Mouse (Mus musculus): ENCODE data around the gene Pcyt1a. TPM values are rescaled to one million over a fixed set of nuclear protein-coding genes. Genes with fewer than 3 reads are reported as not detected.

The Pcyt1a gene
- 79.9 and 83.0 TPM in 2 replicates for polyA plus RNA-seq (2015; fragmentation: Nextera tagmentation; extraction: Ambion mirVana)

- Histone ChIP-seq H3K27me3 (replicated peaks; ENCODE audit: control insufficient read depth, insufficient read depth, low read length) (no peaks in the 10 kb centered on the region), H3K4me3 (ENCODE audit: low read length) (peak within 1 kb of the TSS; percentile 81)
- under 1% methylated on average over 54 of the region's 54 CpGs for WGBS
Measured at GRCm38 (mm10) chr16:32430474-32431046, at the start of gene Pcyt1a. TSS of gene Pcyt1a (plus strand) at chr16:32430921.

GRCm38 (mm10) chr16:32382901-32383300 lies 47.8 kb upstream of the Pcyt1a start:
- Histone ChIP-seq H3K27ac (ENCODE audit: low read length) (no peak overlapping the region), H3K9me3 (ENCODE audit: control insufficient read depth, low read length) (no peaks in the 10 kb centered on the region), H3K27me3 (replicated peaks; ENCODE audit: control insufficient read depth, insufficient read depth, low read length) (no peaks in the 10 kb centered on the region), H3K4me3 (ENCODE audit: low read length) (no peak overlapping the region), H3K36me3 (ENCODE audit: control insufficient read depth, insufficient read depth, low read length) (peaks cover 11% of the 10 kb centered on the region; the same call in 1 of the 2 replicates), H3K9ac (ENCODE audit: low read depth, low read length) (no peak overlapping the region), H3K4me1 (ENCODE audit: control insufficient read depth, insufficient read depth, low read length) (no peaks in the 10 kb centered on the region), H3K4me2 (ENCODE audit: low read depth, low read length) (no peak overlapping the region)
- ATAC-seq, result no peak

More at GRCm38 (mm10) chr16:32430474-32431046, at the start of gene Pcyt1a:
- Histone ChIP-seq H3K4me2 (ENCODE audit: low read depth, low read length) (peak within 1 kb of the TSS; percentile 86), H3K9me3 (ENCODE audit: control insufficient read depth, low read length) (no peaks in the 10 kb centered on the region), H3K9ac (ENCODE audit: low read depth, low read length) (peak within 1 kb of the TSS; percentile 87), H3K36me3 (ENCODE audit: control insufficient read depth, insufficient read depth, low read length) (no peaks in the 10 kb centered on the region), H3K4me1 (ENCODE audit: control insufficient read depth, insufficient read depth, low read length) (peaks cover 13% of the 10 kb centered on the region), H3K27ac (ENCODE audit: low read length) (peak within 1 kb of the TSS; percentile 93)
- ATAC-seq, result peak; percentile 97

GRCm38 (mm10) chr16:32384885-32385284 lies 45.8 kb upstream of the Pcyt1a start:
- Histone ChIP-seq H3K27ac (ENCODE audit: low read length) (no peak overlapping the region), H3K4me2 (ENCODE audit: low read depth, low read length) (no peak overlapping the region), H3K27me3 (replicated peaks; ENCODE audit: control insufficient read depth, insufficient read depth, low read length) (no peaks in the 10 kb centered on the region), H3K9ac (ENCODE audit: low read depth, low read length) (no peak overlapping the region), H3K9me3 (ENCODE audit: control insufficient read depth, low read length) (no peaks in the 10 kb centered on the region), H3K4me1 (ENCODE audit: control insufficient read depth, insufficient read depth, low read length) (no peaks in the 10 kb centered on the region), H3K4me3 (ENCODE audit: low read length) (no peak overlapping the region), H3K36me3 (ENCODE audit: control insufficient read depth, insufficient read depth, low read length) (peaks cover 6% of the 10 kb centered on the region; the same call in 1 of the 2 replicates)
- 71% methylated on average over 2 of the region's 2 CpGs for WGBS
- no peak for ATAC-seq

DNA sequence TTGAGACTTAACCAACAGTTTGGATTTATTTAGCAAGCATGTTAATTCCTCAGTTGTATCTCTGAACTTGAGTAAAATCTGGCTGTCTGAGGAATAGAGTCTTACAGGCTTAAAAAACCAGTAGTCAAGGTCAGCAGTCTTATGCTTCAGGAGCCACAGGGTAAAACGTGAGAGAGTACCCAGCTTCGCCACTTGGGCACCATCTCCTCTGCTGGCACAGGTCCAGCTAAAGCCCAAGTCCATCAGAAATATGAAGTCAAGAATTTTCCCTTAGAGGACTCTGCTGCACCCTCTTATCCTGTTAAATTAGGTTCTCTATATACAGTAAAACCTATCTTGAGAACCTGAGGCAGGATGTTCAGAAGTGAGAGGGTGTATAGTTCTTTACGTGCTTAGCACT lies 43.9 kb upstream of the Pcyt1a start:
- Histone ChIP-seq H3K9me3 (ENCODE audit: control insufficient read depth, low read length) (no peaks in the 10 kb centered on the region), H3K27ac (ENCODE audit: low read length) (no peak overlapping the region), H3K27me3 (replicated peaks; ENCODE audit: control insufficient read depth, insufficient read depth, low read length) (no peaks in the 10 kb centered on the region), H3K4me2 (ENCODE audit: low read depth, low read length) (no peak overlapping the region), H3K36me3 (ENCODE audit: control insufficient read depth, insufficient read depth, low read length) (0 out of 2 replicates have a peak, but pooled peaks cover 4% of the 10 kb centered on the region), H3K4me3 (ENCODE audit: low read length) (no peak overlapping the region), H3K4me1 (ENCODE audit: control insufficient read depth, insufficient read depth, low read length) (no peaks in the 10 kb centered on the region), H3K9ac (ENCODE audit: low read depth, low read length) (no peak overlapping the region)
- no peak for ATAC-seq
- WGBS, result 76% methylated on average over 3 of the region's 3 CpGs

- Histone ChIP-seq H3K4me1 (ENCODE audit: control insufficient read depth, insufficient read depth, low read length) (no peaks in the 10 kb centered on the region), H3K27ac (ENCODE audit: low read length) (no peak overlapping the region), H3K4me3 (ENCODE audit: low read length) (no peak overlapping the region), H3K36me3 (ENCODE audit: control insufficient read depth, insufficient read depth, low read length) (0 out of 2 replicates have a peak, but pooled peaks cover 7% of the 10 kb centered on the region), H3K27me3 (replicated peaks; ENCODE audit: control insufficient read depth, insufficient read depth, low read length) (no peaks in the 10 kb centered on the region), H3K9ac (ENCODE audit: low read depth, low read length) (no peak overlapping the region), H3K4me2 (ENCODE audit: low read depth, low read length) (no peak overlapping the region), H3K9me3 (ENCODE audit: control insufficient read depth, low read length) (no peaks in the 10 kb centered on the region)
- no peak for ATAC-seq
Measured at GRCm38 (mm10) chr16:32389049-32389448, 41.7 kb upstream of the Pcyt1a start.

GRCm38 (mm10) chr16:32389841-32390240 lies 40.9 kb upstream of the Pcyt1a start:
- no peak for ATAC-seq
- Histone ChIP-seq H3K27ac (ENCODE audit: low read length) (no peak overlapping the region), H3K4me1 (ENCODE audit: control insufficient read depth, insufficient read depth, low read length) (no peaks in the 10 kb centered on the region), H3K4me3 (ENCODE audit: low read length) (no peak overlapping the region), H3K27me3 (replicated peaks; ENCODE audit: control insufficient read depth, insufficient read depth, low read length) (no peaks in the 10 kb centered on the region), H3K9ac (ENCODE audit: low read depth, low read length) (no peak overlapping the region), H3K36me3 (ENCODE audit: control insufficient read depth, insufficient read depth, low read length) (0 out of 2 replicates have a peak, but pooled peaks cover 5% of the 10 kb centered on the region), H3K9me3 (ENCODE audit: control insufficient read depth, low read length) (no peaks in the 10 kb centered on the region), H3K4me2 (ENCODE audit: low read depth, low read length) (no peak overlapping the region)
- WGBS, result 86% methylated on average over 3 of the region's 3 CpGs

DNA sequence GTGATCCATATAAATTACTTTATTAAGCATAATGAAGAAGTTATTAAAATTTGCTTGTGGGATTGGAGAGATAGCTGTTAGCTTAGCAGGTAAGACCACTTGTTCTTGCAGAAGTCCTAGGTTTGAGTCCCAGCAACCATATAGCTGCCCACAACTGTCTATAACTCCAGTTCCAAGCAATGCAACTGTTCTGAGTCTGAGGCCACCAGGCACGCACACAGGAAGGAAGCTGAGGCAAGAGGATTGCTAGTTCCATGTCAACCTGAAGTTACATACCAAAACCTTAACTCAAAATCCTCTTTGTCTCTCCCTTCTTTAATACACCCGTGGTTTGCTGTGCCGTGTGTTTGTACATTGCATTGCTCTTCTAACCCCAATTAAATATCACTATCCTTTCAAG lies 39.8 kb upstream of the Pcyt1a start:
- no peak overlapping the region for H3K27ac ChIP-seq (ENCODE audit: low read length)
- no peak for ATAC-seq
- H3K27me3 ChIP-seq (replicated peaks; ENCODE audit: control insufficient read depth, insufficient read depth, low read length), result no peaks in the 10 kb centered on the region
- H3K4me3 ChIP-seq (ENCODE audit: low read length), result no peak overlapping the region
- 0 out of 2 replicates have a peak, but pooled peaks cover 5% of the 10 kb centered on the region for H3K36me3 ChIP-seq (ENCODE audit: control insufficient read depth, insufficient read depth, low read length)
- H3K4me2 ChIP-seq (ENCODE audit: low read depth, low read length), result no peak overlapping the region
- no peak overlapping the region for H3K9ac ChIP-seq (ENCODE audit: low read depth, low read length)
- no peaks in the 10 kb centered on the region for H3K9me3 ChIP-seq (ENCODE audit: control insufficient read depth, low read length)
- 91% methylated on average over 3 of the region's 3 CpGs for WGBS
- no peaks in the 10 kb centered on the region for H3K4me1 ChIP-seq (ENCODE audit: control insufficient read depth, insufficient read depth, low read length)

DNA sequence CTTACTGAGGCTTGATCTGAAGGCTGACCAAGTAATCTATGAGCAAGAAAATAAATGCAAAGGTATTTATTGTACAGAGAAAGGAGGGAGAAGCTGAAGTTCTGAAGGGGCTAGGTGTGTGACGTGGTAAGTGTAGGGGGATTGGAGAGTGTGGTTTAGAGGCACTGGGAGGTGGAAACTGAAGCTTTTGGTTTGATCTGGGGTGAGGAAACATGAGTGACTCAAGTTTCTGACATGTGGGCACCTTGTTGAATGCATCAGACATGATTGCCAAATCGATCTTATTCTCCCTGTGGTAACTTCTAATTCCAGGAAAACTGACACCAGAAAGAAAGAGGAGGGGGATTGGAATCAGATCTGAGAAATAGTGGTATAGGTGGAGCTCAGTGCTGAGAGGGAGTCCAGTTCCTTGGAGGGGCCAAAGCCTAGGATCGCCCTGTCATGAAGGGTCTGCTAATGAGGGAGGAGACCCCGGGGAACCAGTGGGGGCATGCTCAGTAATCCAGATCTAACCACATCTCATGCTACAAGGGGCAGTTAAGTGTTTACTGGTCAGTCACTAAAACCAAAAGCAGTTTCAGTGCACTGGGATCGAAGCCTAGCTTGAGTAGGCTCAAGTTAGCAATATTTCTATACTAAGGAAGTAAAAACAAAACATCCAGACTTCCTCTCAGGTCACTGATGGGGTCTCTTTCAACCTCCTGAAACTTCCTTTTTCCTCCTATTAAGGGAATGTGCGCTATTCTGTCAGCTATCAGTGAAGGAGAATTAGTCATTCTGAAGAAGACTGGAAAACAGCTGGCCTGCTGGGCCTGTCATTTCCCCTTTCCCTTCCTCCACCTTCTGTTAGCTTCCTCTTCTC lies 34.8 kb upstream of the Pcyt1a start:
- no peak overlapping the region for H3K9ac ChIP-seq (ENCODE audit: low read depth, low read length)
- H3K4me3 ChIP-seq (ENCODE audit: low read length), result no peak overlapping the region
- no peak overlapping the region for H3K4me2 ChIP-seq (ENCODE audit: low read depth, low read length)
- H3K4me1 ChIP-seq (ENCODE audit: control insufficient read depth, insufficient read depth, low read length), result no peaks in the 10 kb centered on the region
- 0 out of 2 replicates have a peak, but pooled peaks cover 5% of the 10 kb centered on the region for H3K36me3 ChIP-seq (ENCODE audit: control insufficient read depth, insufficient read depth, low read length)
- H3K9me3 ChIP-seq (ENCODE audit: control insufficient read depth, low read length), result no peaks in the 10 kb centered on the region
- no peaks in the 10 kb centered on the region for H3K27me3 ChIP-seq (replicated peaks; ENCODE audit: control insufficient read depth, insufficient read depth, low read length)
- H3K27ac ChIP-seq (ENCODE audit: low read length), result peak overlapping the region; percentile 33; the same call in 1 of the 2 replicates
- ATAC-seq, result no peak
- 69% methylated on average over 6 of the region's 6 CpGs for WGBS

DNA sequence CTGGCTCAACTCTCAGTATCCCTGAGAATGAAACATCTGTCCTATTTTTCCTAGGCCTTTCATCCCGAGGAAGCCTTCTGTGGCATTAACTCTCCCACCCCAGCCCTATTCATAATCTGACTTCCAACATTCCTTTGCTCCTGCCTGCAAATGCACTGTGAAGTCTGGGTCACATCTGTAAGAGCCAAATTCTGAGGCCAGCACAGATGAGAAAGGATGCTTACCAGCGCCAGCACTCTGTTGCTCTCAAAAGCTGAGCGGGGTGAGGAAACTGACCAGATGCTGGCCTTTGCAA lies 34.2 kb upstream of the Pcyt1a start:
- H3K27ac ChIP-seq (ENCODE audit: low read length), result no peak overlapping the region
- H3K9me3 ChIP-seq (ENCODE audit: control insufficient read depth, low read length), result no peaks in the 10 kb centered on the region
- no peak overlapping the region for H3K9ac ChIP-seq (ENCODE audit: low read depth, low read length)
- H3K4me3 ChIP-seq (ENCODE audit: low read length), result no peak overlapping the region
- WGBS, result 49% methylated on average over 3 of the region's 3 CpGs
- no peaks in the 10 kb centered on the region for H3K27me3 ChIP-seq (replicated peaks; ENCODE audit: control insufficient read depth, insufficient read depth, low read length)
- H3K36me3 ChIP-seq (ENCODE audit: control insufficient read depth, insufficient read depth, low read length), result 0 out of 2 replicates have a peak, but pooled peaks cover 3% of the 10 kb centered on the region
- no peak for ATAC-seq
- H3K4me2 ChIP-seq (ENCODE audit: low read depth, low read length), result no peak overlapping the region
- no peaks in the 10 kb centered on the region for H3K4me1 ChIP-seq (ENCODE audit: control insufficient read depth, insufficient read depth, low read length)

All from intestine, embryonic 16.5 days (tissue).